Mouse (Mus musculus) lung, adult 10 weeks (tissue): Measurements from ENCODE around the gene Tas2r139. TPM values are rescaled to one million over a fixed set of nuclear protein-coding genes. Genes with fewer than 3 reads are reported as not detected.

ENCODE experiments used
- polyA plus RNA-seq: library from polyadenylated mRNA; stranded (reverse); fragments of 350-450 nt; fragmentation: Illumina TruSeq; extraction: RNeasy Lipid Tissue Mini Kit (QIAGEN cat#74804); gene quantifications from one replicate; pipeline ENCODE4 v1.2.3, GENCODE M21; 2014; ENCODE audit warnings: low read depth, low replicate concordance; ENCODE audit not compliant: insufficient read depth

The Tas2r139 gene
- not detected for polyA plus RNA-seq

GRCm38 (mm10) chr6:42140636-42141035 is at the start of gene Tas2r139:
TSS of gene Tas2r139 (plus strand) at chr6:42140936.

Other genes with a start within 250 kb of the Tas2r139 start
- not detected for gene Sval1, start 189.3 kb upstream of the Tas2r139 start, polyA plus RNA-seq
- not detected for gene Sval3, start 172.8 kb upstream of the Tas2r139 start, polyA plus RNA-seq
- gene Sva, start 102.5 kb upstream of the Tas2r139 start, polyA plus RNA-seq = not detected
- gene Tas2r144, start 74.4 kb downstream of the Tas2r139 start, polyA plus RNA-seq = not detected
- 133 TPM for gene Gstk1, start 105.0 kb downstream of the Tas2r139 start, polyA plus RNA-seq
- gene Tmem139, start 121.0 kb downstream of the Tas2r139 start, polyA plus RNA-seq = 6.4 TPM
- 11.9 TPM for gene Casp2, start 124.0 kb downstream of the Tas2r139 start, polyA plus RNA-seq
- 0.08 TPM for gene Clcn1, start 145.7 kb downstream of the Tas2r139 start, polyA plus RNA-seq
- 0.23 TPM for gene Fam131b, start 183.7 kb downstream of the Tas2r139 start, polyA plus RNA-seq
- 107 TPM for gene Zyx, start 208.7 kb downstream of the Tas2r139 start, polyA plus RNA-seq
- 8.4 TPM for gene Epha1, start 232.3 kb downstream of the Tas2r139 start, polyA plus RNA-seq